Mouse (Mus musculus) WW6 (cell line): ENCODE measurements around the gene Psma6.
"Not testable (repeated sequence)": the region's sequence is repeated elsewhere in the genome, so short reads cannot be mapped to it uniquely, and the experiment has no call there.

Experiments used
- DNase-seq: peaks from one replicate; pipeline ENCODE4 v3.0.0-alpha.2; 2013; ENCODE audit warnings: low read depth, low spot score

The Psma6 gene

DNA sequence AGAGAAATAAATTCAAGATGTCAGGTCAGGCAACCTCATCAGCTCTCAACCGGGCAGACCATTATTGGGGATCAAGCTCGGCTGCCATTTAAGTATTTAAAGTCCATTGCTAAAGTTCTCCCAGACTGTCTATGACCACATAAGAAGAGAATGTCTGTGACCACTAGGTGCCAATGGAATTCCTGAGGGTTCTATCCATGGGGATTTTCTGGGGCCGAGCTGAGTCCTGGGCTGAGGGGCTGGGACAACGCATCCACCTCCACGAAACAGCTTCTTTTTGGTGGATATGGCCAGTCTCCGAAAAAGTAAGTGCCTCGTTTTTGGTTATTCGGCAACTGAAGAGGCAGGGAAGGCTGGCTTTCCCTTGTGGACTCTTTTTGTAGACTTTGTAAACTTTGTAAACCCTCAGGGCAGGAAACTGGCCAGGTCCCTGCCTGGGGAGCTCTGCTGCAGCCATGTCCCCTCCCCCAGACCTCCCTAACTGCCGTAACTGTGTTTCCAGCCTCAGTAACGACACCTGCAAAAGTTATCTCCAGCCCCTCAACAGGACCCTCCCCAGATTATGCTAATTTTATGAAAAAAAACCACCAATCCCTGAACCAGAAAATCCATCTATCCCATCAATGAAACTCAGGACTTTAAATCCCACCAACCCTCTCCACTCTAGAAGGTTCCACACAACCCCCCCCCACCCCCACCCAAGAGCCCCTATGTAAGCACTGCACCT lies at the start of gene Psma6:
Gene Psma6 (plus strand): TSS at position 200 of the 727 bp plus-strand sequence.
- DNase-seq = no peak

DNA sequence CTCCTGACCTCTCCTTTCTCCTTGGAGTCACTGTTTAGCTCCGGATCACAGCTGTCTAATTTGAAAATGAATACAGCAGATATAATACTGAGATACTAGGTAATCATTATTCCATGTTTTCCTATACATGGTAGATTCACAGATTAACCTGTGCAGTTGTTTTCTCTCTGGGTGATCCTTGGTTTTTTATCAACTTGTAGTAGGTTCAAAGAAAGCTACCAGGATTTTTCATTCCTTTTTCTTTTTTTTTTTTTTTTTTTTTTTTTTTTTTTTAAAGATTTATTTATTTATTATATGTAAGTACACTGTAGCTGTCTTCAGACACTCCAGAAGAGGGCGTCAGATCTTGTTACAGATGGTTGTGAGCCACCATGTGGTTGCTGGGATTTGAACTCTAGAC lies 45.5 kb upstream of the Psma6 start:
- DNase-seq = not testable (repeated sequence)

DNA sequence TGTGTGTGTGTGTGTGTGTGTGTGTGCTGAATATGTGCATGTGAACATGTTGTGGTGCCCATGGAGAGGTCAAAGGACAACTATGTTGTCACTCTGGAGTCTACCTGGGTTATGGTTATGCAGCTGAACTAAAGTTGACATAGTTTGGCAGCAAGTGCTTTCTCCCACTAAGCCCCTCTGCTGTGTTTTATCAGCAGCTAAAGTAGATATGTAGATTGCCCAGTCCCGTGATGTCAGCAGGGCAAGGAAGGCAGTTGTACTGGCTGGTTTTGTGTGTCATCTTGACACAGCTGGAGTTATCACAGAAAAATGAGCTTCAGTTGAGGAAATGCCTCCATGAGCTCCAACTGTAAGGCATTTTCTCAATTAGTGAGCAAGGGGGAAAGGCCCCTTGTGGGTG lies 41.0 kb upstream of the Psma6 start:
- not testable (repeated sequence) for DNase-seq

DNA sequence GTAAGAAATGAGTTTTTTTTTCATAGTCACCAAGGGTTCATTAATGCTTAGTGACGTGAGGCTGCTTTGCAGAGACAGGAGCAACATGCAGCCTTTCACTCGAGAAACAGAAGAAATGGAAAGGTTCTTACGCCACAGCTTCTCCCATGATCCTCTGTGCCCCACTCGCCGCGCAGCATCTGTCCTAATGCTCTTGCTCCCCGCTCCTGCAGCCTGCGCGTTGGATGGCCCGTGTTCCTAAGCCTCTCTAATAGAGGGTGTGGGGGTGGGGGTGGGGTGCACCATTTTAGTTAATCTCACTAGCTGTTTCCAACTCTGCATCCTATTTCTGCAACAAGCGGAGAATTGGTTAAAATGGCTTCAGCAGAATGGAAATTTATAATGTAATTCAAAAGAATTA lies 40.0 kb upstream of the Psma6 start:
- DNase-seq = no peak

DNA sequence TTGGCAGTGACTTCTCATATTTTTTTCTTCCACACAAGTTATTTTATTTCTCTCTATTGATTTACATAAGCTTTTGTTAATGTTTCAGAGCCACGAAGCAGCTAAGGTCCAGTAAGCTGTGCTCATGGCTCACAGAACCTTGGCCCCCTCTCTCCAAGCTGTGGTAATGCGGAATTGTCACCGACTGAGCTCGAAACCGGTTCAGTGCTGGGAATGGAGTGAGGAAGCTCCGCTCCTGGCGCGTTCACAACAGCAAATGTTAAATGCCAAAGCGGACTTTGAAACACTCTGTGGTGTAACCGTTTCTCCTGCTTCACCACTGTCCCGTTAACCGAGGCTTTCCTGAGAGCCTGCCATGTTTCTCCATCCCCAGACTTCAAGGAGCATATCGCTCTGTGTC lies 39.4 kb upstream of the Psma6 start:
- DNase-seq = no peak

DNA sequence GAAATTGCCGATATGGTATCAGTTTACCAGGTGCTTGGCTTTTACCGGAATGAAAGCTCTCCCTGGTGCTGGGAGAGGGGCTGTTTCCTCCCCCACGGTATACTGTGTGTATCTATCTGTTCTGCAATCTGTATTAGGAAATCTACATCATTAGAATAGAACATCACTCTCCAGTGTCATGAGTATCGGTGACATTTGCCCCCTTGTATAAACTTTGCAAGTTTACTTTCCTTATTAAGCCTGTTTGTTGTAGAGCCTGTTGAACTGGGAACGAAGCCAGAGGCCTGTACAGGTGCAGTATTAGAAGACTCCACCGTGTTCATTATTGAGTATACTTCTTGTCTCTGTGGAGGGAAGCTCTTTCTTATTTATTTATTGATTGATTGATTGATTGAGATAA lies 30.6 kb upstream of the Psma6 start:
- DNase-seq = no peak

DNA sequence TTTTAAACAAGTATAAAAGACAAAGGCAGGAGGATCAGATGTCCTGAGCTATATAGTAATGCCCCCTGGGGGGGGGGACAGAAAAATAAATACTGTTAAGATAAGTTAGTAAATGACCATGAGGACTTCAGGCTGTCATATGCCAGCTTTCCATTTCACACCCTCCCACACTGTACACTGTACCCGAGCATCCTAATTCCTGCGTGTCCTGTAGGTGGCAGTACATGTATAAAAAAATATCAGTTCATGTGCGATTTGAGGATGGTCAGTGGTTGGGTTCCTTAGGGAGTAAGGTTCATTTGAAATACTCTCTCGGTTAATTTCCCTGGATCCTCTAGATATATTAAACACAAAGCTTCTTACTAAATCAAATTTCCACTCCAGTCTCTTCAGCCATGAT lies 29.1 kb upstream of the Psma6 start:
- DNase-seq = no peak

DNA sequence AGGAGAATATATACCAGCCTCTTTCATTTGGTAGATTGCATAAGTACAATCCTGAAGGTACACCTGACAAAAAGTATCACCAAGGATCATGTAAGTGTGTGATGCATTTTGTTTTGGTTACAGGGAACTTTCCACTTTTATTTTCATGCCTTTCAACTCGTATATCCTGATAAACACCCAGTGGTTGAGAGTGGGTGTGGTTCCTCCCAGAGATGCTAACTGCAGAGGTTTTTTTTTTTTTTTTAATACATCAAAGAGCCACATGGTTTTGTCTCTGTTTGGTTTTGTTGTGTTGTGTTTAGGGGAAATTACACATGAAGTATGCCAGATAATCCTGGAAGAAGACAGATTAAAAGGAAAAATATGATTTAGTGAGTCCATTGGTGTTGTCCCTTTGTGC lies 26.7 kb upstream of the Psma6 start:
- DNase-seq = no peak

DNA sequence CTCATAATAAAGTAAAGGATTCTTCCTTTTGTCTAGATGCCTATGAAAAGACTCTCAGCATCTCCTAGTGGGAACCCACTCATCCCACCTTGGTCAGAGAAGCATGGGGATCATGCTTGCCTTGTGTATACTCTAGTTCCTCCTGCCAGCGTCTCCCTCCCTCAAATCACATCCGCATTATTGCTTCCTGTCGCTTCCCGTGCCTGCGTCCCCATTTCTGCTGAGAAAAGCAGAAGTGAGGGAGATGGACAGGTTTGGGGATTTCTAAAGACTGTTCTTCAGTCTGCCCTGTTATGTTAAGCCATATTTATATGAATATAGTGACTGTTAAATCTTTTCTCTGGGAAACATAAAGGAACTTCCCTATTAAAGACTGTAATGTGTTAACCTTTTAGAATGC lies 23.1 kb upstream of the Psma6 start:
- DNase-seq = no peak

DNA sequence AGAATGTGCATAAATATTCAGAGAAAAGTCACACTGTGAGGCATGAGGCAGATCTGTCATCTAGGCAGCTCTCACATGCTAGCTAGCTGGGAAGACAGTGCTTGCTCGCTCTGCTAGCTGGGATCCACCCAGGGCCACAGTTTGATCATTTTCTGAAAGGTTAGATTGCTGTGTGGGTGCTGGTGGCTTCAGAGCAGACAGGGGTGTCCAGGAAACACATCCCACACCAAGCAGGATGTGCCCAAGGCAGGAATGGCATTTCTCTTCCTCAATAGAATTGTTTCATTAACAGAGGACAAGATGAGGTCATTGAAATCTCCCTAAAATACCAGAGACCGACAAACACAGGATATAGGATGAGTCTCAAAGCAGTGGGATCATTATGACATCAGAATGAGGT lies 18.9 kb upstream of the Psma6 start:
- DNase-seq = no peak

DNA sequence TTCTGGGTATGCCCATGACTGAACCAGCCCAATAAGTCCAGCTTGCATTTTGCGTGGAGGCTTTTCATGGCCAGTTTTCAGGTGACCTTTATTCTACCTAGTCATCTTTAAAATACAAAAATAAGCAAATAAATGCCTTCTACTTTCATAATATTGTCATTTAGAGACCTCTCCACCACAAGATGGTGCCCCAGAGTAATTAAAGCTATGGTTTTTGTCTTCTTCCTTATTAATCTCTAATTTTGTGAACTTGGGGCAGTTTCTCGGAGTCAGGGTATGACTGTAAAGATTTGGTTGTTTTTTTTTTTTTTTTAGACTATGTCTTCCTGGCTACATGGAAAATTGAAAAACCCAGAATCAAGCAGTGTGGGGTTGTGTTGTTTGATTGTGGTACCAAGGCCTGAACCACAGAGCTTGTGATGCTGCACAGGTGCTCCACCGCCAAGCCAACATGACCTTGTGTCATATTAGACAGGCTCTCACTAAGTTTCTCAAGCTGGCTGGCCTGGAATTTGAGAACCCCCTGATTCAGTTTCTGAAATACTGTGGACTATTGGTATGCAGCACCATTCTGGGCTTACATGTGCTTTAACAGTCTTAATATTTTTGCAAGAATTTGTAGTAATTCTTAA lies 11.5 kb upstream of the Psma6 start:
- no peak for DNase-seq

DNA sequence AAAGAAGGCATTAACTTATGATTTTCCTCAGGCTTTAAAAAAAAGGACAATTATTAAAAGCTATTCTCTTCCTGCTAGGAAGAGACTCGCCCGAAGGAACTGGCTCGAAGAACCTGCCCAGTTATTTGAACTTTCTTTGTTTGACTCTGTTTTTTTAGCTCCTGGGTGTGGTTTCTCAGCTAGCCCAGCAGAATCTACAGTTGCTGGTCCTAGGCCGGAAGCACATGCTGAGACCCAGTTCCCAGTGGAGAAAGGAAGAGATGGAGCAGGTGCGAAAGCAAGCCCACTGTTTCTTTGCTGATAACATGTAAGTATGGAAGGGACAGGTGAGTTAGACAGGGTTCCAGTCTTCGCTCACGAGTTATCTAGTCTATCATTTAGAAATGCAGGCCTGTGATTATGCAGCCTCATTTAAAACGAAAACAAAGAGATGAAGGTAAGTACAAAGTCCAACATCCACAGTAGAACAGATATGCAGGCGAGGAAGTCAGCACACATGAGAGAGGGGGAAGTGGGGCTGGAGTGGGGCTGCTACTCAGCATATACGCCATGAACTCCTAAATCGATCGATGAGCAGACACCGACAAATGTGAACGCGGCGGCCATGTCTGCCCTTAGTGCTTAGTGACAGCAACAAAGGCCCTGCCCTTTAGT lies 6.9 kb upstream of the Psma6 start:
- DNase-seq = no peak

DNA sequence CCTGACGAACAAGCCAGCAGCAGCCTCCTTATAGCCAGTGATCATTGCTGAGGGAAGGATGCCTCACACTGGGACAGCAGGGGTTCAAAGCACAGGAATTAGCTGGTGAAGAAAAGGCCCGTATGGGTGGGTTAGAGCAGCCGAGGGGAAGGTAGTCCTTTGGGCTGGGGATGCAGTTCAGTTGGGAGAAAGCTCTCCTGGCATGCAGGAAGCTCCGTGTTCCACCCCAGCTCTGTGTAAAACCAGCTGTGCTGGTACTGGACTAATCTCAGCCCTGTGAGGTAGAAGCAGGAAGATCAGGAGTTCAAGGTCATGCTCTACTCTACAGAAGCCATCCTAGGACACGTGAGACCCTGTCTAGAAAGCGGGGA lies 6.4 kb upstream of the Psma6 start:
- no peak for DNase-seq

DNA sequence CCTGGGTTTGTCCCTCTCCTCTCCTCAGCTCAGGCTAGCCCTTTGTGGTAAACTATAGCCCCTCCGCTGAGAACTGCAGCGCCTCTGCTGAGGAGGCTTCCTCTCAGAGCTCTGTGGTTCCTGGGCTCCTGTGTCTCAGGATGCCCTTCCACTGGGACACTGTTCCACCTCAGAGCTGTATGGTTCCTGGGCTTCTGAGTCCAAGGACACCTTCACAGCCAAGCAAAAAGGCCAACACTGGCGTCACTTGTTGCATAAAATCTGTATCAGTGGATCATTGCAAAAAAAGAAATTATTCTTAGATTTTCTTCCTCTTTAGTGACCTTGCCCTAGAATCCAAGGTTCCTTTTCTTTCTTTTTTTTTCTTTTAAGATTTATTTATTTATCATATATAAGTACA lies 804 bp downstream of the Psma6 start:
- no peak for DNase-seq

DNA sequence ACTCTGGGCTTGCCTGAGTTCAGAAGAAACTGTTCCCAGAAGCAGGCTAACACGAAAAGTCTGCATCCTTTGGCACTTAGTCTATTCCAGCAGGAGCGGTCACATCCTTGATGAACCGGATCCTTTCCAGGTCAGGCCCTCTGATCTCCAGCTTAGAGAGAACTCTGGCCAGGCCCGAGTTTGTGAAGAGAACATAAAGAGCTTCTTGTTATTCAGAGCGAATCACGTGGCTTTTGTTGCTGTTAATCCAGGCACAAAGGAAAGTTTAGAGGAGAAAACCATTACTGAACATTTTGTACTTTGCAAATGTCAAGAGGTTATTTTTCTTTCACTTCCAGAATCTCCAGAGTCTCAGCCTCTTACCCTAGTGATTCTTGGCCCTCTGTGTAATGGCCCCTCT lies 1.9 kb downstream of the Psma6 start:
- no peak for DNase-seq

DNA sequence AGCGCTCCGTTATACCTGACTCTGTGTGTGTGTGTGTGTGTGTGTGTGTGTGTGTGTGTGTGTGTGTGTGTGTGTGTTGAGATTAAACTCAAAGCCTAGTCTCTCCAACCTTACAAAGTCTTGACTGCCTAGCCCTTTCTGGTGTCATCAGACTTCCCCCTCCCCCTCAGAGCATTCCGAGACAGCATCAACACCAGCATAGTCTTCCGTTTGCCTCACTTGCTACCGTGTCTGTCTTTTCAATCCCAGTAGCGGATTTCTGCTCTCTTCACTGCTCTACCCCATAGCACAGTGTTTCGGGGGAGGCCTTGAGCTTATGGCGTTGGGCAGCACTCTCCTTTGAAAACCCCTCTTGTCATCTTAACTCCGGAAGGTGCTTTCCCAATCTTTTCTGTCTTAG lies 2.4 kb downstream of the Psma6 start:
- DNase-seq = no peak

DNA sequence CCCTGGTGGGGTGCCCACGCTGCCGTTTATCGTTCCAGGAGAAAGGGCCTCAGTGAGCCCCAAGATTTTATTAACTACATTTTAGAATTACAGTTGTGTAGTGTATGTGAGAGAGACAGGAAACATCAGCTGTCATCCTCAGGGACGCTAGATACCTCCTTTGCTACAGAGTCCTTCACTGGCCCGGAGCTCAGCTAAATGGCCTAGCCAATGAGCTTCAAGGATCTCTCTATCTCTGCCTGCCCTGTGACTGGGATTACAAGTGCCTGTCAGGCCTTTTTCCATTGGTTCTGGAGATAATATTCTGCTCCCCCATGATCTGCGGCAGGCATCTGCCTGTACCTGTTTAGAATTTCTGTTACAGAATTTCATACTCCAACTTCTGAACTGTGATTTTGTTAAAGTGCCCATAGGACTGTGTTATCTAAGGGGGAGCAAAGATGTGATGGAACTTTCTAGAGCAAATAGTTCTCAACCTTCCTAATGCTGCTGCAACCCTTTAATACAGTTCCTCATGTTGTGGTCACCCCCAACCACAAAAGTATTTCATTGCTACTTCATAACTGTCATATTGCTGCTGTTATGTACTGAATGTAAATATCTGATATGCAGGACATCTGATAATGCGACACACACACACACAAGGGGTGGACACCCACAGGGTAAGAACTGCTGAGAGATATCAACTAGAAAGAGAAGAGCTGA lies 3.2 kb downstream of the Psma6 start:
- no peak for DNase-seq

DNA sequence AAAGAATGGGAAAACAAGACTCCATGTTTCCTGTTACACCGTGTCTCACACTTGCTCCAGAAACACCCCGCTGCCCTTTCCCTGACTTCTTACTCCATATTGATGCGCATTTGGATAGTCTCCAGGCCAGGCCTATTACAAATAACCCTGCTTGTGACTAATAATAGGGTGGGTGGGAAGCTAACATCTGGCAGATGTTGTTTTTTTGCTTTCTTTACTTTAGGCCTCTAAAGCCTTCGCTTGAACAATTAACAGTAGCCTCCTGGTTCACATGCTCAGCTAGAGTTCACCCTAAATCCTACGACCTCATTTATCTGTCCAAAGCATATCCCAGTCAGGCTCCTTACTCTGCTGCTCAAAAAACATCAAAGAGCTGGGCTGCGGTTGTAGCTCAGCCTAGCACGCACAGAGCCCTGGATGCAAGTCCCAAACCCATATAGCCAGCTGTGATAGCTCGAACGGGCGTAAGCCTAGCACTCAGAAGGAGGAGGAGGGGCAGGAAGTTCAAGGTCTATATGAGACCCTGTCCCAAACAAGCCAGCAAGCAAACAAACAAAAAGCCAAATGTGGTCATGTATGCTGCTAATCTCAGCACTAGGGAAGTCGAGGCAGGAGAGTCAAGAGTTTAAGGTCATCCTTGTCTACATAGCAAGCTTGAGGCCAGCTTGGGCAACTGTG lies 3.9 kb downstream of the Psma6 start:
- DNase-seq = no peak

DNA sequence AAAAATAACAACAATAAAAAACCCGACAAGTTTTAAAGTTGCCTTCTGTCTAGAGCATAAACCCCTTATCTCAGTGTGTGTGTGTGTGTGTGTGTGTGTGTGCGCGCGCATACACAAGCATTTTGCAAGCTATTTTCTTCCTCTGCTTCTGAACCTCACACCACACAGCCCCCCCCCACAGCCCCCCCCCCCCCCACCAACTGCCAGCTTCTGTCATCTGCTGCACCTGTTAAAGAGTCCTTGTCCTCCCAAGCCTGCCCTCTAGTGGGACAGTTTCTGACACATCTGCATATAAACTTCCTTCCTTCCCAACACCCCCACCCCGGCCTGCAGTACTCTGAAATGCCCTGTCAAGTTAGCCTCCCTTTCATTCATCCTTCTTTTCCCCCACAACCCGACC lies 4.5 kb downstream of the Psma6 start:
- no peak for DNase-seq

DNA sequence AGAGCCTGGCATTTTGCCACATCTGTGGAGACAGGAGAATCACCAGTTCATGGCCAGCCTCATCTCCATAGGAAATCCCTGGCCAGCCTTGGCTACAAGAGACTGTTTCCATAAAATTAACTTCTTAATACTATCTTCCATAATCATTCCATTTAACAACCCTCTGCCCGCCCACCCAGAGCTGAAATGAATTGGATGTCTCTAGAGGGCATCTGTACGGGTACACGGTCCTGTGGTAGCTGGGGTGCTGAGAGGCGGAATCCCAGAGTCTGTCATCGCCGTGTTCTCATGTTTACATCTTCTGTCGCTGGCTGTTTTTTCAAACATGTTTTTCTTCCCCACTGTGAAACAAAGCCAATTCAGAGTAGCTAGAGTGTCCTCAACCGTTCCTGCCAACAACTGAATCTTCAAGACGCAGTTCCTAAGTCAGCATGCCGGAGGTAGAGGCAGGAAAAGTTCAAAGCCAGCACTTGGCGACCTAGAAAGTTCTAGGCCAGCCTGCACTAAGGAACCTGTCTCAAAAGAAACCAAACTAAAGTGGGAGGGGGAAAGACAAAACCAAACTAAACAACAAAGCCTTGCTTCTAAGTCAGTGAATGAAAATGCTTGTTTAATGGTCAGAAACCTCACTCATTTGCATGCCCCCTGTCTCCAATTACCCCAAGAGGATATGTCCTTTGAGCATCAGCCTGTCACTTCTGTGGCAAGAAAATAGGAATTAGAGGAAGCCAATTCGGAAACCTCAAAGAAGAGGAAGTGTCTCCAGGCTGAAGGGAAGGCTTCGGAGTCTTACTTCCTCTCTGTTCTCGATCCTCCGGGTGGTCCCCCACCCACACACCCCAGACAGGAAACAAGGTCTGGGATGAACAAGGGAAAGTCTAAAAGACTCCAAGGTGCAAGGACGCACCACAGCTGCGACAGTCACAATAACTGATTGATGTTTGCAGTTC lies 5.4 kb downstream of the Psma6 start:
- DNase-seq = no peak

DNA sequence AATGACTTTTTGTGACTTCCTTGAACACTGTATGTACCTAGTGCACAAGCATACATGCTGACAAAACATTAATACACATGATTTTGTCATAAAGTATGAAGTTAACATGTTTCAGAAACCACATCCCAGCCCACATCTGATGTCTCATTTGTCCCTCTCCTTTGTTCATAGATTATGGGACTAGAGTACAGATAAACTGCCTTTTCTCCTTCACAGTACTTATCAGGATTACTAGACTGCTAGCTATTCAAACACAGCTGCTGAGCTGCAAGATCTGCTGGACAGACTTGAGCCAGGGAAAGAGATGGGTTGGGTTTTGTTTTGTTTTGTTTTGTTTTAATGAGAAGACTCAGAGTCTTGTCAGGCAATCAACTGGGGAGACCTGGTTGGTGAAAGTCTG lies 8.1 kb downstream of the Psma6 start:
- no peak for DNase-seq
